Mouse (Mus musculus) A20 (cell line): ENCODE results near the gene Med11.
"Not testable (repeated sequence)": the region's sequence is repeated elsewhere in the genome, so short reads cannot be mapped to it uniquely, and the experiment has no call there.

Experiments used
- DNase-seq: peaks from one replicate; pipeline ENCODE4 v3.0.0-alpha.2; 2011; ENCODE audit warnings: low read depth, low spot score

Gene Med11

GRCm38 (mm10) chr11:70446756-70447155 lies 5.0 kb upstream of the Med11 start:
- DNase-seq = peak; percentile 51

GRCm38 (mm10) chr11:70447373-70447772 lies 4.3 kb upstream of the Med11 start:
- DNase-seq = peak; percentile 61

GRCm38 (mm10) chr11:70450926-70451325 lies 793 bp upstream of the Med11 start:
- DNase-seq = no peak

- DNase-seq = peak; percentile 72
Measured at GRCm38 (mm10) chr11:70453261-70454044, 1.7 kb downstream of the Med11 start.

- no peak for DNase-seq
Measured at GRCm38 (mm10) chr11:70458688-70459600, 7.2 kb downstream of the Med11 start, which contains the start of gene Zmynd15. Gene Zmynd15, plus strand, starts transcription at chr11:70459433.

- no peak for DNase-seq
Measured at GRCm38 (mm10) chr11:70459601-70460101, 7.9 kb downstream of the Med11 start, which contains the start of gene Cxcl16. Gene Cxcl16, minus strand, starts transcription at chr11:70459984.

- DNase-seq = no peak
Measured at GRCm38 (mm10) chr11:70463970-70464369, 12.3 kb downstream of the Med11 start.

GRCm38 (mm10) chr11:70465211-70465610 lies 13.5 kb downstream of the Med11 start:
- DNase-seq = no peak

- no peak for DNase-seq
Measured at GRCm38 (mm10) chr11:70465824-70466223, 14.1 kb downstream of the Med11 start.

- DNase-seq = no peak
Measured at GRCm38 (mm10) chr11:70467902-70468619, 16.3 kb downstream of the Med11 start.

- no peak for DNase-seq
Measured at GRCm38 (mm10) chr11:70469764-70470163, 18.0 kb downstream of the Med11 start.

GRCm38 (mm10) chr11:70472716-70473115 lies 21.0 kb downstream of the Med11 start:
- DNase-seq = no peak

GRCm38 (mm10) chr11:70473291-70473690 lies 21.6 kb downstream of the Med11 start:
- DNase-seq = not testable (repeated sequence)

GRCm38 (mm10) chr11:70474872-70475534 lies 23.3 kb downstream of the Med11 start:
- no peak for DNase-seq

GRCm38 (mm10) chr11:70485498-70485897 lies 33.8 kb downstream of the Med11 start:
- no peak for DNase-seq

- DNase-seq = no peak
Measured at GRCm38 (mm10) chr11:70487816-70488215, 36.1 kb downstream of the Med11 start.

- no peak for DNase-seq
Measured at GRCm38 (mm10) chr11:70489138-70489537, 37.4 kb downstream of the Med11 start.

GRCm38 (mm10) chr11:70489684-70490083 lies 38.0 kb downstream of the Med11 start:
- DNase-seq = no peak

- peak; percentile 36 for DNase-seq
Measured at GRCm38 (mm10) chr11:70499566-70500475, 48.1 kb downstream of the Med11 start.

GRCm38 (mm10) chr11:70500476-70500812 lies 48.7 kb downstream of the Med11 start:
- no peak for DNase-seq
